7 mouse cellular contexts compared by ENCODE assay signal in genomic region chr3:55793842-55794575, GRCm38 (mm10). TPM values are rescaled to one million over a fixed set of nuclear protein-coding genes. Genes with fewer than 3 reads are reported as not detected.
DNase-seq lines count a peak whose midpoint lies in the region; ATAC-seq and TF ChIP-seq lines count a peak whose summit lies in the region.

No protein-coding gene starts in this region.

- no peak overlapping the region for H3K4me2 ChIP-seq in hindbrain, postnatal 0 days (ENCODE audit: low read depth, low read length)
- H3K4me2 ChIP-seq in midbrain, embryonic 15.5 days = no peak overlapping the region

- H3K36me3 ChIP-seq in hindbrain, postnatal 0 days (ENCODE audit: insufficient read depth, low read length) = no peaks in the 10 kb centered on the region
- no peaks in the 10 kb centered on the region for H3K36me3 ChIP-seq in midbrain, embryonic 15.5 days (replicated peaks)

- no peaks in the 10 kb centered on the region for H3K9me3 ChIP-seq in hindbrain, postnatal 0 days (ENCODE audit: low read length)
- no peaks in the 10 kb centered on the region for H3K9me3 ChIP-seq in midbrain, embryonic 15.5 days

- no peak overlapping the region for H3K4me3 ChIP-seq in hindbrain, postnatal 0 days (ENCODE audit: low read length)
- no peak overlapping the region for H3K4me3 ChIP-seq in midbrain, embryonic 15.5 days

- DNase-seq in MN1 (ENCODE audit: low spot score) = peak; percentile 76
- peak; percentile 67 for DNase-seq in adipocyte (ENCODE audit: low spot score)
- DNase-seq in gastrocnemius, adult 18-20 months (ENCODE audit: low spot score) = peak; percentile 50
- peak; percentile 81 for DNase-seq in hindbrain, postnatal 0 days (ENCODE audit: low spot score)
- no peak for DNase-seq in frontal cortex, adult 2 months (ENCODE audit: extremely low spot score in 1 of 2, low spot score in 1 of 2)
- no peak for DNase-seq in left cerebral cortex, adult 8-10 months (ENCODE audit: low spot score in 2 of 2)

- H3K27ac ChIP-seq in hindbrain, postnatal 0 days = peak overlapping the region; percentile 81
- H3K27ac ChIP-seq in midbrain, embryonic 15.5 days = peak overlapping the region; percentile 50

- TF ChIP-seq CTCF in hindbrain, postnatal 0 days (IDR thresholded peaks at IDR 0.05; ENCODE audit: low read depth) = no peak

- ATAC-seq in hindbrain, postnatal 0 days = peak; percentile 76
- ATAC-seq in midbrain, embryonic 15.5 days (replicated peaks) = no peak

- H3K9ac ChIP-seq in hindbrain, postnatal 0 days (replicated peaks; ENCODE audit: low read length) = no peak overlapping the region
- H3K9ac ChIP-seq in midbrain, embryonic 15.5 days = no peak overlapping the region

- no peaks in the 10 kb centered on the region for H3K27me3 ChIP-seq in hindbrain, postnatal 0 days (ENCODE audit: insufficient read depth, low read length)
- no peaks in the 10 kb centered on the region for H3K27me3 ChIP-seq in midbrain, embryonic 15.5 days (replicated peaks)

- 34% methylated on average over 7 of the region's 7 CpGs for WGBS in hindbrain, postnatal 0 days
- WGBS in midbrain, embryonic 15.5 days = 51% methylated on average over 7 of the region's 7 CpGs

- peaks cover 9% of the 10 kb centered on the region for H3K4me1 ChIP-seq in hindbrain, postnatal 0 days (ENCODE audit: insufficient read depth, low read length)
- peaks cover 24% of the 10 kb centered on the region for H3K4me1 ChIP-seq in midbrain, embryonic 15.5 days

RNA-seq across cellular contexts. Expression of gene Mab21l1, which starts 11.7 kb away (rescaled TPM):
- total RNA-seq in gastrocnemius, adult 18-20 months (2021) = 1 to 10 TPM in 1 of 2 experiments, under 1 TPM in 1; 0.96 to 1.7 TPM
- 132 and 137 TPM in 2 replicates for total RNA-seq in hindbrain, postnatal 0 days (2014; rRNA removed)
- 175 and 179 TPM in 2 replicates for polyA plus RNA-seq in hindbrain, postnatal 0 days (2015; fragmentation: Nextera tagmentation; extraction: Ambion mirVana)
- polyA plus RNA-seq in midbrain, embryonic 15.5 days (2015; fragmentation: Nextera tagmentation; extraction: Ambion mirVana) = 159 and 172 TPM in 2 replicates
- polyA plus RNA-seq in frontal cortex, adult 2 months (2012; rRNA removed) = 0.63 and 1.00 TPM in 2 replicates
- total RNA-seq in left cerebral cortex, adult 8-10 months (2022) = 1 to 10 TPM; 1.2 to 2.6 (median 2.0) TPM

Comparison
In these comparisons a context has a peak if more than half of its experiments do, and no peak if none do; other contexts are left out.
1. DNase-seq: peak in MN1 (single experiment), adipocyte (single experiment), gastrocnemius, adult 18-20 months (single experiment) and hindbrain, postnatal 0 days (single experiment); none in frontal cortex, adult 2 months (0 of 2) and left cerebral cortex, adult 8-10 months (0 of 2).
2. RNA of gene Mab21l1, which starts 11.7 kb away (total RNA-seq): 132 to 137 TPM in hindbrain, postnatal 0 days; 1.2 to 2.6 TPM in left cerebral cortex, adult 8-10 months and 0.96 to 1.7 TPM in gastrocnemius, adult 18-20 months; every median in the first group is over 10 times any median in the second.